Mouse (Mus musculus) G1E (cell line): ENCODE results near the gene Lman2.

ENCODE experiments used
- CTCF ChIP-seq: IDR thresholded peaks from 2 replicates; pipeline ENCODE4 v1.5.1; 2012; ENCODE audit warnings: low read depth, low read length, inconsistent platforms, mixed read lengths
- GATA1 ChIP-seq: IDR thresholded peaks from 2 replicates; pipeline ENCODE4 v1.6.1; 2012; ENCODE audit warnings: borderline replicate concordance, low read length, inconsistent platforms, mixed read lengths
- GATA2 ChIP-seq: IDR thresholded peaks from 2 replicates; pipeline ENCODE4 v1.6.1; 2012; ENCODE audit warnings: low read depth, low read length, inconsistent platforms, borderline replicate concordance
- POLR2AphosphoS5 ChIP-seq: IDR thresholded peaks from 2 replicates; pipeline ENCODE4 v1.6.1; 2012; ENCODE audit warnings: low read depth, low read length, inconsistent platforms; ENCODE audit not compliant: insufficient replicate concordance

DNA sequence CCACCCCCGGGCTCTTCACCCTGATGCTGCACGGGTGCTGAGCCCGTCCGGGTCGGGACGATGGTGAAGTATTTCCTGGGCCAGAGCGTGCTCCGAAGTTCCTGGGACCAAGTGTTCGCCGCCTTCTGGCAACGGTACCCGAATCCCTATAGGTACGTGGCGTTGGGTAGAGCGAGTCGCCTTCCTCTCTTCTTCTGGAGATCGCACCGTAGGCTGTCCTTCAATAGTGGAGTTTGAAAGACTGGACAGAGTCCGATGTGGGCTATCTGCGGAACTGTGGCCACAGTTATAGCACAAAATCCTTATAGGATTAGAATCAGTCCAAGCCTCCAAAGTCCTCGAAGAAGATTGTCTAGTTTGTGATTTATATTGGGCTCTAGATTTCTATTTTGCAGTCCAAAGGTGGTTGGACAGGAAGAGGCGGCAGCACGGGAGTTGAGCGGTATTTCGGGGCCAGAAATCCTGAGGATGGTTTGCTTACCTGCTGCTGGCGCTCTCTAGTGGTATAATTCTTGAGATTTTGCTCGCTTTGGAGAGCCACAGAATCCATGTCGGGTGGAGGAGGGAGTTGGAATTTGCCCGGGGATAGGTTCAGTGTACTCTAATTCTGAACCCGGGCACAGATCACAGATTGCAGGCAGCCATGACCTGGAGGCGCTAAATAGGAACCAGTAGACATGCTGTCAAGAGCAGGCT is 40.3 kb downstream of the Lman2 start:
- no peak for TF ChIP-seq CTCF
- no peak for TF ChIP-seq POLR2AphosphoS5
- no peak for TF ChIP-seq GATA2
- no peak for TF ChIP-seq GATA1
